Mouse (Mus musculus) testis, adult 2 months (tissue): ENCODE measurements around the gene E2f2.

ENCODE experiments used
- CTCF ChIP-seq: fragments of 200-500 bp; IDR thresholded peaks from 2 replicates; pipeline ENCODE4 v1.5.1; 2012; ENCODE audit warnings: low read depth, mild to moderate bottlenecking, inconsistent platforms, low read length, moderate library complexity; ENCODE audit not compliant: control insufficient read depth, insufficient read depth, insufficient replicate concordance
- POLR2A ChIP-seq: fragments of 200-500 bp; IDR thresholded peaks from 2 replicates; pipeline ENCODE4 v1.6.1; 2012; ENCODE audit warnings: low read depth, mild to moderate bottlenecking, inconsistent platforms, low read length, moderate library complexity; ENCODE audit not compliant: control insufficient read depth

GRCm38 (mm10) chr4:136186739-136187472 lies 14.7 kb downstream of the E2f2 start:
- TF ChIP-seq POLR2A, result no peak
- no peak for TF ChIP-seq CTCF
